Mouse (Mus musculus) MEL (cell line): ENCODE results near the gene Lrrc7. TPM values are rescaled to one million over a fixed set of nuclear protein-coding genes. Genes with fewer than 3 reads are reported as not detected.

Experiments
- DNase-seq: peaks from one replicate; pipeline ENCODE4 v3.0.0; 2011; ENCODE audit warnings: low read depth, low spot score
- H3K27ac ChIP-seq: 2 replicates; pipeline ENCODE4 v1.5.1; 2012; ENCODE audit warnings: low read depth, mild to moderate bottlenecking, control low read depth, low read length, moderate library complexity; ENCODE audit not compliant: control insufficient read depth
- H3K27me3 ChIP-seq, 2 experiments: fragments of 150-350 bp in 1 of 2; sonication (generic) in 1 of 2; 2 replicates each; pipeline ENCODE4 v1.6.1; 2012; ENCODE audit warnings: low read length in 2 of 2, mild to moderate bottlenecking in 2 of 2, improper control_type of control experiment in 1 of 2, moderate library complexity in 1 of 2; ENCODE audit not compliant: insufficient read depth in 2 of 2, control insufficient read depth in 1 of 2
- H3K36me3 ChIP-seq, 2 experiments: 2 replicates each; pipeline ENCODE4 v1.6.1; 2012 to 2014; ENCODE audit warnings: low read length in 2 of 2, improper control_type of control experiment in 1 of 2, inconsistent platforms in 1 of 2, mild to moderate bottlenecking in 1 of 2; ENCODE audit not compliant: insufficient read depth in 2 of 2, control insufficient read depth in 1 of 2
- H3K4me1 ChIP-seq, 2 experiments: fragments of 150-350 bp in 1 of 2; sonication (generic) in 1 of 2; 2 replicates each; pipeline ENCODE4 v1.6.1; 2012; ENCODE audit warnings: low read length in 2 of 2, improper control_type of control experiment in 1 of 2, mild to moderate bottlenecking in 1 of 2; ENCODE audit not compliant: insufficient read depth in 2 of 2, control insufficient read depth in 1 of 2
- H3K4me3 ChIP-seq, 2 experiments: fragments of 150-350 bp in 1 of 2; sonication (generic) in 1 of 2; 2 replicates each; pipeline ENCODE4 v1.5.1; 2012; ENCODE audit warnings: low read depth in 2 of 2, low read length in 2 of 2, mild to moderate bottlenecking in 2 of 2, moderate library complexity in 2 of 2, control low read depth in 1 of 2, improper control_type of control experiment in 1 of 2; ENCODE audit not compliant: control insufficient read depth in 1 of 2, insufficient read depth in 1 of 2
- H3K79me2 ChIP-seq: 2 replicates; pipeline ENCODE4 v1.6.1; 2012; ENCODE audit warnings: mild to moderate bottlenecking, low read length, moderate library complexity; ENCODE audit not compliant: control insufficient read depth, poor library complexity, insufficient read depth
- H3K9ac ChIP-seq: 2 replicates; pipeline ENCODE4 v1.6.1; 2012; ENCODE audit warnings: low read depth, mild to moderate bottlenecking, control low read depth, low read length, moderate library complexity; ENCODE audit not compliant: control insufficient read depth, poor library complexity, severe bottlenecking
- H3K9me3 ChIP-seq: fragments of 150-350 bp; sonication (generic); replicated peaks from 2 replicates; pipeline ENCODE4 v1.6.1; 2012; ENCODE audit warnings: mild to moderate bottlenecking, low read length, improper control_type of control experiment, moderate library complexity; ENCODE audit not compliant: insufficient read depth
- BHLHE40 ChIP-seq: IDR thresholded peaks from 2 replicates; pipeline ENCODE4 v1.6.1; 2012; ENCODE audit warnings: low read depth, mild to moderate bottlenecking, inconsistent platforms, low read length, improper control_type of control experiment, borderline replicate concordance
- CHD2 ChIP-seq: IDR thresholded peaks from 2 replicates; pipeline ENCODE4 v1.6.1; 2011; ENCODE audit warnings: low read length, improper control_type of control experiment
- CTCF ChIP-seq, 3 experiments: IDR thresholded peaks in 2 of 3; conservative IDR thresholded peaks in 1 of 3; 2 replicates each; pipeline ENCODE4 v1.5.1; 2011 to 2012; ENCODE audit warnings: low read length in 3 of 3, low read depth in 2 of 3, mild to moderate bottlenecking in 2 of 3, improper control_type of control experiment in 1 of 3, inconsistent platforms in 1 of 3, mixed read lengths in 1 of 3, moderate library complexity in 1 of 3; ENCODE audit not compliant: control insufficient read depth in 1 of 3, insufficient read depth in 1 of 3, poor library complexity in 1 of 3, severe bottlenecking in 1 of 3
- E2F4 ChIP-seq: IDR thresholded peaks from 2 replicates; pipeline ENCODE4 v1.6.1; 2011; ENCODE audit warnings: low read depth, low read length, improper control_type of control experiment, borderline replicate concordance
- EP300 ChIP-seq, 2 experiments: IDR thresholded peaks; 2 replicates each; pipeline ENCODE4 v1.6.1; 2011; ENCODE audit warnings: improper control_type of control experiment in 2 of 2, low read length in 2 of 2, low read depth in 1 of 2, mild to moderate bottlenecking in 1 of 2
- ETS1 ChIP-seq: IDR thresholded peaks from 2 replicates; pipeline ENCODE4 v1.6.1; 2012; ENCODE audit warnings: low read depth, mild to moderate bottlenecking, inconsistent platforms, low read length, improper control_type of control experiment, moderate library complexity
- GABPA ChIP-seq: IDR thresholded peaks from 2 replicates; pipeline ENCODE4 v1.6.1; 2012; ENCODE audit warnings: low read depth, mild to moderate bottlenecking, inconsistent platforms, low read length, improper control_type of control experiment, moderate library complexity
- HCFC1 ChIP-seq: IDR thresholded peaks from 2 replicates; pipeline ENCODE4 v1.6.1; 2012; ENCODE audit warnings: low read depth, mild to moderate bottlenecking, inconsistent platforms, low read length, improper control_type of control experiment, moderate library complexity
- MEF2A ChIP-seq: IDR thresholded peaks from 2 replicates; pipeline ENCODE4 v1.6.1; 2014; ENCODE audit warnings: low read depth, mild to moderate bottlenecking, inconsistent platforms, low read length, improper control_type of control experiment; ENCODE audit not compliant: poor library complexity, insufficient replicate concordance, severe bottlenecking; ENCODE audit errors: extremely low read depth
- MYC ChIP-seq: IDR thresholded peaks from 2 replicates; pipeline ENCODE4 v1.6.1; 2011; ENCODE audit warnings: low read depth, mild to moderate bottlenecking, low read length, improper control_type of control experiment, moderate library complexity
- NELFE ChIP-seq: IDR thresholded peaks from 2 replicates; pipeline ENCODE4 v1.6.1; 2011; ENCODE audit warnings: low read depth, low read length, improper control_type of control experiment
- POLR2A ChIP-seq, 2 experiments: IDR thresholded peaks; 2 replicates each; pipeline ENCODE4 v1.6.1; 2011 to 2012; ENCODE audit warnings: low read length in 2 of 2, mild to moderate bottlenecking in 2 of 2, control low read depth in 1 of 2, improper control_type of control experiment in 1 of 2, low read depth in 1 of 2, moderate library complexity in 1 of 2; ENCODE audit not compliant: control insufficient read depth in 1 of 2, insufficient read depth in 1 of 2, poor library complexity in 1 of 2
- POLR2AphosphoS2 ChIP-seq: IDR thresholded peaks from 2 replicates; pipeline ENCODE4 v1.6.1; 2011; ENCODE audit warnings: low read length, improper control_type of control experiment
- POLR2AphosphoS5 ChIP-seq: IDR thresholded peaks from 2 replicates; pipeline ENCODE4 v1.6.1; 2012; ENCODE audit warnings: low read depth, borderline replicate concordance, mild to moderate bottlenecking, inconsistent platforms, low read length, moderate library complexity, mixed read lengths
- RAD21 ChIP-seq: IDR thresholded peaks from 2 replicates; pipeline ENCODE4 v1.6.1; 2011; ENCODE audit warnings: mild to moderate bottlenecking, low read depth, low read length, improper control_type of control experiment
- RCOR1 ChIP-seq: IDR thresholded peaks from 2 replicates; pipeline ENCODE4 v1.6.1; 2012; ENCODE audit warnings: low read depth, mild to moderate bottlenecking, inconsistent platforms, low read length, improper control_type of control experiment
- SIN3A ChIP-seq: IDR thresholded peaks from 2 replicates; pipeline ENCODE4 v1.6.1; 2012; ENCODE audit warnings: low read length, improper control_type of control experiment, inconsistent platforms
- TCF12 ChIP-seq: IDR thresholded peaks from 2 replicates; pipeline ENCODE4 v1.6.1; 2014; ENCODE audit warnings: low read depth, mild to moderate bottlenecking, inconsistent platforms, low read length, improper control_type of control experiment, moderate library complexity
- USF2 ChIP-seq, 2 experiments: IDR thresholded peaks; 2 replicates each; pipeline ENCODE4 v1.6.1; 2011 to 2012; ENCODE audit warnings: improper control_type of control experiment in 2 of 2, low read length in 2 of 2, borderline replicate concordance in 1 of 2, inconsistent platforms in 1 of 2, low read depth in 1 of 2, mild to moderate bottlenecking in 1 of 2; ENCODE audit not compliant: insufficient read depth in 1 of 2
- ZKSCAN1 ChIP-seq: IDR thresholded peaks from 2 replicates; pipeline ENCODE4 v1.6.1; 2012; ENCODE audit warnings: low read depth, mild to moderate bottlenecking, inconsistent platforms, low read length, improper control_type of control experiment, moderate library complexity
- ZMIZ1 ChIP-seq: IDR thresholded peaks from 2 replicates; pipeline ENCODE4 v1.6.1; 2012; ENCODE audit warnings: low read depth, mild to moderate bottlenecking, inconsistent platforms, low read length, improper control_type of control experiment, moderate library complexity
- polyA plus RNA-seq, 2 experiments: library from polyadenylated mRNA; stranded (reverse) in 1 of 2; unstranded in 1 of 2; fragments of >175 nt in 1 of 2; fragments of >200 nt in 1 of 2; gene quantifications; 2 replicates each; pipeline versions ENCODE4 v1.2.1 to v1.2.4; 2012; ENCODE audit warnings: low replicate concordance in 2 of 2, low read depth in 1 of 2; ENCODE audit not compliant: insufficient read length in 2 of 2, insufficient read depth in 1 of 2, missing spikeins in 1 of 2
- total RNA-seq: library from RNA; depleted of rRNA; stranded (reverse); fragments of 300-350 nt; gene quantifications from 2 replicates; pipeline ENCODE4 v1.2.3, GENCODE M21; 2012

Gene Lrrc7
- total and polyA plus RNA-seq, 3 experiments, result not detected

DNA sequence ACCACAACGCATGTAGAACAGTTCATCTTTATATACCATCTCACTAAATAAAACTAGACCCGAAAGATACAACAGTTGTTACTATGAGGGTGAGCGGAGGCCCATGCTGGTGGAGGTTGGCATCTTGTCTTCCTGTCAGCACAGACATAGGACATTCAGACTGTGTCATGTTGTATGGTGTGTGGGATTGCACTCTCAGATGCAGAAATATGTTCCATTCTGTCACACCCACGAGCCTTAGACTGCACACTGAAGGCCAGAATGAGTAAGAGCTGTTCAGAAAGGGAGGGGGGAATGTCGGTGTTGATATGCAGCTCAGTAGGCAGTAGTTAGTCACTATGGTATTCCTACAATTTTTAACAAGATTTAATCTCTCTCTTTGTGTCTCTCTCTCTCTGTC, 9.9 kb downstream of the Lrrc7 start:
- H3K79me2 ChIP-seq, result no peaks in the 10 kb centered on the region
- H3K9me3 ChIP-seq, result no peaks in the 10 kb centered on the region
- H3K27ac ChIP-seq, result no peak overlapping the region
- no peak overlapping the region for H3K4me3 ChIP-seq
- no peaks in the 10 kb centered on the region for H3K4me1 ChIP-seq
- no peak for TF ChIP-seq ETS1
- TF ChIP-seq POLR2AphosphoS5, result no peak
- TF ChIP-seq SIN3A, result no peak
- no peak for TF ChIP-seq NELFE
- TF ChIP-seq E2F4, result no peak
- no peak for TF ChIP-seq RCOR1
- no peak for DNase-seq
- no peaks in the 10 kb centered on the region; a peak in 1 of 4 replicates for H3K27me3 ChIP-seq
- no peaks in the 10 kb centered on the region for H3K36me3 ChIP-seq
- no peak overlapping the region for H3K9ac ChIP-seq

GRCm38 (mm10) chr3:158543481-158543880, 18.5 kb downstream of the Lrrc7 start:
- no peak for DNase-seq
- Histone ChIP-seq H3K4me3 (no peak overlapping the region), H3K27ac (no peak overlapping the region), H3K9ac (no peak overlapping the region), H3K36me3 (no peaks in the 10 kb centered on the region), H3K9me3 (no peaks in the 10 kb centered on the region), H3K79me2 (no peaks in the 10 kb centered on the region), H3K4me1 (no peaks in the 10 kb centered on the region), H3K27me3 (no peaks in the 10 kb centered on the region)
- TF ChIP-seq ZMIZ1 (no peak), GABPA (no peak), MEF2A (no peak), SIN3A (no peak), TCF12 (no peak), EP300 (IDR thresholded peaks at IDR 0.05; ENCODE audit: low read depth in 1 of 2, low read length in 2 of 2) (no peak), POLR2A (IDR thresholded peaks at IDR 0.05; ENCODE audit: control insufficient read depth in 1 of 2, insufficient read depth in 1 of 2, low read depth in 1 of 2, low read length in 2 of 2, poor library complexity in 1 of 2) (no peak), CHD2 (no peak), ZKSCAN1 (no peak), POLR2AphosphoS2 (no peak), RAD21 (no peak), HCFC1 (no peak), BHLHE40 (no peak), CTCF (IDR thresholded peaks at IDR 0.05 in 2 of 3, conservative IDR thresholded peaks at IDR 0.05 in 1 of 3; ENCODE audit: control insufficient read depth in 1 of 3, insufficient read depth in 1 of 3, low read depth in 2 of 3, low read length in 3 of 3, poor library complexity in 1 of 3, severe bottlenecking in 1 of 3) (no peak), USF2 (IDR thresholded peaks at IDR 0.05; ENCODE audit: borderline replicate concordance in 1 of 2, insufficient read depth in 1 of 2, low read depth in 1 of 2, low read length in 2 of 2) (no peak), MYC (no peak), RCOR1 (no peak), POLR2AphosphoS5 (no peak)
